Mouse (Mus musculus) hindbrain, embryonic 10.5 days (tissue): ENCODE results near the gene Bmp2k. TPM values are rescaled to one million over a fixed set of nuclear protein-coding genes. Genes with fewer than 3 reads are reported as not detected.
A peak's percentile ranks its signal among the peaks of the same experiment; 100 is the strongest.

Experiments used
- DNase-seq: peaks from one replicate; pipeline ENCODE4 v3.0.0-alpha.2; 2017; ENCODE audit warnings: low spot score
- H3K27ac ChIP-seq: fragments of 300-500 bp; sonication (generic); 2 replicates; pipeline ENCODE4 v1.5.1; 2016; ENCODE audit warnings: mild to moderate bottlenecking, moderate library complexity
- H3K27me3 ChIP-seq: fragments of 300-500 bp; sonication (generic); 2 replicates; pipeline ENCODE4 v1.6.1; 2016; ENCODE audit warnings: mild to moderate bottlenecking; ENCODE audit not compliant: poor library complexity, insufficient read depth, severe bottlenecking
- H3K36me3 ChIP-seq: fragments of 300-500 bp; sonication (generic); 2 replicates; pipeline ENCODE4 v1.6.1; 2016; ENCODE audit warnings: mild to moderate bottlenecking, moderate library complexity
- H3K4me1 ChIP-seq: fragments of 300-500 bp; sonication (generic); replicated peaks from 2 replicates; pipeline ENCODE4 v1.6.1; 2016; ENCODE audit warnings: mild to moderate bottlenecking
- H3K4me3 ChIP-seq: fragments of 300-500 bp; sonication (generic); 2 replicates; pipeline ENCODE4 v1.5.1; 2016; ENCODE audit warnings: mild to moderate bottlenecking, moderate library complexity
- H3K9me3 ChIP-seq: fragments of 300-500 bp; sonication (generic); 2 replicates; pipeline ENCODE4 v1.6.1; 2016; ENCODE audit warnings: mild to moderate bottlenecking, moderate library complexity
- WGBS: fragments of 180-500 bp; shearing (Covaris S2); methylation state at CpG from one replicate; pipeline ENCODE4 v1.1.7; 2016; 5-methylcytosine and 5-hydroxymethylcytosine counted together
- polyA plus RNA-seq: library from polyadenylated mRNA; unstranded; fragments of >200 nt; fragmentation: Nextera tagmentation; extraction: Ambion mirVana; gene quantifications from 2 replicates; pipeline ENCODE4 v1.2.1, GENCODE M21; 2016

The Bmp2k gene
- polyA plus RNA-seq, 1 experiment from 2014 or later = 10.2 TPM

DNA sequence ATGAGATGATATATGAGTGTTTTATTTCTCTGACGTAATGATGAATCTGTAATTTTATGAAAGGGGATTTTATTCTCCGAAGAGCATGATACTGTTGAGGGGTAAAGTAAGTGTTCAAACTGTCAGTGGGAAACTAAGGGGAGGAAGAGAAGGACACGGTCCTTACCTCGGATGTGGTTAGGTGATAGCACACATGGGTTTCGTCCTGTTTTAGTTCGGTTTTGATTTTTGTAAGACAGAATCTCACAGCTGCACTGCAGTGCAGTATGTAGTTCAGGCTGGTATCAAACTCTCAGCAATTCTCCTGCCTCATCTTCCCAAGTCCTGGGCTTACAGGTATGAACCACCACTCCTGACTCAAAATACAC lies 34.6 kb upstream of the Bmp2k start:
- peaks cover 19% of the 10 kb centered on the region for H3K4me1 ChIP-seq
- no peak overlapping the region for H3K27ac ChIP-seq
- H3K4me3 ChIP-seq = no peak overlapping the region
- no peaks in the 10 kb centered on the region for H3K36me3 ChIP-seq
- 92% methylated on average over 6 of the region's 6 CpGs for WGBS
- H3K9me3 ChIP-seq = no peaks in the 10 kb centered on the region
- no peak for DNase-seq
- no peaks in the 10 kb centered on the region for H3K27me3 ChIP-seq

DNA sequence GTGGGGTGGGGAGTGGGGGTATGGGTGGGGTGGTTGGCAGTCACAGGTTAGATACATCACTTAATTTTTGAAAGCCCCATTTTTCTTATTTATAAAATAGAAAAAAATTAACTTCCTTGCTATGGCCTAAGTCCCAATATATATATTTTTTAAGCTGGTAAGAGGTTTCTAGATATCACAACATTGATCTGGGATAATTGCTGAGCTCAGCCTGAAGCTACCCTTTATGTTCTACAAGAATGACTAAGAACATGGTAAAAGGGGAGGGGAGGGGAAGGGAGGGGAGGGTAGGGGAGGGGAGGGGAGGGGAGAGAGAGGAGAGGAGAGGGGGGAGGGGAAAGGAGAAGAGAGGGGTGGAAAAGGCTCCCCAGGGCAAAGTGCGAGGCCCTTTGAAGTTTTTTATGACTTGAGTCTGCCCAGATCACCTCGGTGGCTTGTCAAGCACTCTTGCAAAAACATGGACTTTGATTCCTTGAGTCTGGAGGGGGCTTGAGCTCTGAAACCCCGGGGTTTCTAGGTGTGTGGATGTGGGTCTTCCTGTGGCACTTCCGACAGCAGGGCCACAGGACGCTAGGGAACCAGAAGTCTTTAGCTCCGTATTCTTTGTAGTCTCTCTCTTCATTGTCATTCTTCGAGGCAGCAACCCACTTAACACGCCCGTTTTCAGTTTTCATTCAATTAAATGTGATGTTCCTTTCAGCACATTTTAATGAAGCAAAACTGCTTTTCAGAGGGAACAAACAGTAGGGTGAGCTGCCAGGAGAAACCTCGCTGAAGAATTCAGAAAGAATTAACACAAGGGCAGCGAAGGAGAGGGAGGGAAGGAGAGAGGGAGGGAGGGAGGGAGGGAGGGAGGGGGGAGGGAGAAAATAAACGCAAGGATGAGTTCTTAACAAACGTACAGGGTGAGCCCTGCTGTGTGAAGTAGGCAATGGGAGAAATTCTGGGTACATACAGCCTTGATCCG lies 33.1 kb upstream of the Bmp2k start:
- Histone ChIP-seq H3K27ac (peak overlapping the region; percentile 79), H3K4me3 (peak overlapping the region; percentile 24), H3K4me1 (peaks cover 33% of the 10 kb centered on the region), H3K9me3 (no peaks in the 10 kb centered on the region), H3K36me3 (no peaks in the 10 kb centered on the region), H3K27me3 (no peaks in the 10 kb centered on the region)
- 6% methylated on average over 14 of the region's 14 CpGs for WGBS
- peak; percentile 31 for DNase-seq

DNA sequence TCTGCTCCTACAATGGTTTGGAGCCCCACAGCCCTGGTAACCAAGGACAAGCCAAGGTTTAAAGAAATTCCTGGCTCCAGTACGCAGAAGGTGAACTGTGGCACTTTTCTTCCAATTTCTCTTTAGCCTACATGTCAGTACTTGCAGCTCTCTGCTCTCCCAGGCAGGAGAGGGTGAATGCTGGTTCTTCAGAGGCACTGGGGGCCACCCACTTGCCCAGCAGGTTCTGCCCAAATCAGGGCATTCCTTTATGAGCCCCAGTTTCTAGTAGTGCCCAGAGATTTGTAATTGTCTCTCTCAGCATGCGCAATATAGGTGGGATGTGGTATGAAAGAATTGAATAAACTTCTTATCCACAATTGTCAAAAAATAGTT lies 32.5 kb upstream of the Bmp2k start:
- H3K27me3 ChIP-seq = no peaks in the 10 kb centered on the region
- no peaks in the 10 kb centered on the region for H3K9me3 ChIP-seq
- H3K4me1 ChIP-seq = peaks cover 40% of the 10 kb centered on the region
- H3K27ac ChIP-seq = peak overlapping the region; percentile 79
- H3K36me3 ChIP-seq = no peaks in the 10 kb centered on the region
- 56% methylated on average over 2 of the region's 2 CpGs for WGBS
- no peak for DNase-seq
- 0 out of 2 replicates have a peak overlapping the region, but pooled peaks have one; percentile 24 for H3K4me3 ChIP-seq

DNA sequence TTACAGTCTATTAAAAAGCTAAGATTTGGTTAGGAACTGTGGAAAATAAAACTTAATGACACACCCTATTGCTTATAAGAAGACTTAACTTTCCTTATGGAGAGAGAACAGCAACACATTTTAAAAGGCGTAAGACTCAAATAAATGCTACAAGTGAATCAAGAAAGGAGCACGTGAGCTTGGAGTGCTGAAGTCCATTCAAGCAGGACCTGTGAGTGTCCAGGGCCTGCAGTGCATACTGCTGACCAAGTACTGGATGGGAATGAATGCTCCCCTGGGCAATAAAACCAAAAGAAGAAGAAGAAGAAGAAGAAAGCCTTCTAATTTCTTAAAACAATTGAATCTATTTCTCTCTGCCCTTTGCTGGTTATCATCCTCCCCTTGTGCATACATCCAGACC lies 32.0 kb upstream of the Bmp2k start:
- WGBS = 74% methylated on average over 2 of the region's 2 CpGs
- Histone ChIP-seq H3K9me3 (no peaks in the 10 kb centered on the region), H3K36me3 (no peaks in the 10 kb centered on the region), H3K27me3 (no peaks in the 10 kb centered on the region), H3K4me3 (no peak overlapping the region), H3K4me1 (peaks cover 45% of the 10 kb centered on the region), H3K27ac (no peak overlapping the region)
- no peak for DNase-seq

DNA sequence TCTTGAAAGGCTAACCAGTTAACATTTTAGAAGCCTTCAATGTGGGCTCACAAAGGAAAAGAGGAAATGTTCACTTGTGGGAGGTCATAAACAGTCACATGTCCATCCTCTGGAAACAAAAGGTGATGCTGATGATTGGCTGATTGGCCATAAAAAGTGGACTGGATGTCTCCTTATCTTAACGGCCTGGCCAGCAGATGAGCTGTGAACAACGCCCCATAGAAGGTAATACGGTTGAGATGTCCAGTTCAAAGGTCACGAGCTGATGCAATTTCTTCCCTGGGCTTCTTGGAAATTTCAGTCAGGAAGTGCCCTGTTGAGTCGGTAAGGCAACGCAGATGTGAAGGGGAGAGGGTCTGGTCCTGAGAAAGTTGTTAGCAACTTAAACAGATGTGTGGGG lies 28.9 kb upstream of the Bmp2k start:
- H3K9me3 ChIP-seq = no peaks in the 10 kb centered on the region
- DNase-seq = peak; percentile 51
- H3K27ac ChIP-seq = peak overlapping the region; percentile 78
- peaks cover 46% of the 10 kb centered on the region for H3K4me1 ChIP-seq
- H3K4me3 ChIP-seq = no peak overlapping the region
- no peaks in the 10 kb centered on the region for H3K36me3 ChIP-seq
- H3K27me3 ChIP-seq = no peaks in the 10 kb centered on the region
- 11% methylated on average over 6 of the region's 6 CpGs for WGBS

DNA sequence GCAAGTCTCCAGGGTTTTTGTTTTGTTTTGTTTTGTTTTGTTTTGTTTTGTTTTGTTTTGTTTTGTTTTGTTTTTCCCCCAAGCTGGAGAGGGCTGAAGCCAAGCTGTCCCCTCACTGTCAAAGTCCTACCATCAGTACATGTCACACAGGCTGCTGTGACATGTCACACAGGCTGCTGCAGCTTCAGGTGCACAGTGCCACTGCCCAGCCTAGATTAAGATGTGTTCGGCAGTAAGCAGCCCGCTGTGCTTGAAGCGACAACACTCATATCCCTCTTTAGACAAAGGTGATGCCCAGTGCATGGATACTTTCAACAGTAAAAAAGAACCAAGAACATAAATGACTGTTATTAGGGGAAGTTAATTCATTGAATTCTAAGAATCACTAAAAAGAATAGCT lies 28.5 kb upstream of the Bmp2k start:
- Histone ChIP-seq H3K4me3 (no peak overlapping the region), H3K4me1 (peaks cover 42% of the 10 kb centered on the region), H3K36me3 (no peaks in the 10 kb centered on the region), H3K27me3 (no peaks in the 10 kb centered on the region), H3K9me3 (no peaks in the 10 kb centered on the region), H3K27ac (peak overlapping the region; percentile 78)
- 49% methylated on average over 3 of the region's 3 CpGs for WGBS
- peak; percentile 17 for DNase-seq

DNA sequence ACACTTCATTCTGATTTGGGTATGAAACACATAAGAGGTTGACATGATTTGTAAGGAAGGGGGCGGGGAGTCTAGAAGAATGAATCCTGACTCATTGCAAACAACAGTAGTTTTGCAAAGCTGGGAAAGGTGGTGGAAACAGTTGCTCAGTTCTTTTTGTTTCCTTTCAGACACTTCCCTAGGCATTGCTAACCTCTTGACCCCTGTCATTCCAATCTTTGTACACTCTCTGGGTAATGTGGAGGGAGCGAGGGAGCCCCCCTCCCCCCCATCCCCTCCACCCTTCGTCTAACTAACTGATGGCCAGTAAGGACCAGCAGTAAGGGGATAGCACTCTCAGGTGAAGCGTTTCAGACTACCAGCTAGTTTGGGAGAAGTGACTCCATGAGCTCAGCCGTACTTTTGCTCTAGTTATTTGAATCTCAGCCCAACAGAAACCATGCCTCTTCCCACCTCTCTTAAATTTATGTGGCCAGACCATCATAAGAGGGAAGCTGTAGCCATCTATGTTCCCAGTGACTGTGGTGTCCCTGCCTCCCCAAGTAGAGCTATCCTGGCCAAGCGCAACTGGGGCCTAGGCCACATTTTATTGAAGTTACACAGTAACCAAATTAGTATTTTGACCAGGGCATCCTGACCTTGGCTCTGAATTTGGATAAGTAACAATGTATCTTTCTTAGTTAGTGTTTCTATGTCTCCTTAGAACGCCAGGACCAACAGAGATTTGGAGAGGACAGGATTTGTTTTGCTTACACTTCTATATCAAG lies 27.6 kb upstream of the Bmp2k start:
- H3K36me3 ChIP-seq = no peaks in the 10 kb centered on the region
- no peak overlapping the region for H3K4me3 ChIP-seq
- H3K27me3 ChIP-seq = no peaks in the 10 kb centered on the region
- peak overlapping the region; percentile 78 for H3K27ac ChIP-seq
- DNase-seq = peak; percentile 49
- peaks cover 34% of the 10 kb centered on the region for H3K4me1 ChIP-seq
- WGBS = 37% methylated on average over 7 of the region's 7 CpGs
- H3K9me3 ChIP-seq = no peaks in the 10 kb centered on the region

DNA sequence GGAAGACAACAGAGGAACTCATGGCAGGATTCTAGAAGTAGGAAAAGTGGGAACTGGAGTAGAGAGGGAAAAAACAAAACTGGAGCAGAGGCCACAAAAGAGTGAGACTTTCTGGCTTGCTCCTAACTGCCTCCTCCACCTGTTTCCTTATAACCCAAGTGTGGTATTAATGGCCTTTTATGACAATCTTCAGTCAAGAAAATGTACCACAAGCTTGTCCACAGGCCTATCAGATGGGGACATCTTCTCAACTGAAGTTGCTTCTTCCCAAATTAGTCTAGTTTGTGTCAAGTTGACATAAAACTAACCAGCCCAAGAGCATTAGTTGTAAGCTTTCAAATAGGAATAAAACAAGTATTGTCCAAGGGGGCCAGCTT lies 27.0 kb upstream of the Bmp2k start:
- H3K4me1 ChIP-seq = peaks cover 31% of the 10 kb centered on the region
- H3K9me3 ChIP-seq = no peaks in the 10 kb centered on the region
- no peak for DNase-seq
- no peak overlapping the region for H3K4me3 ChIP-seq
- no peaks in the 10 kb centered on the region for H3K36me3 ChIP-seq
- H3K27ac ChIP-seq = peak overlapping the region; percentile 31; the same call in 1 of the 2 replicates
- no peaks in the 10 kb centered on the region for H3K27me3 ChIP-seq

DNA sequence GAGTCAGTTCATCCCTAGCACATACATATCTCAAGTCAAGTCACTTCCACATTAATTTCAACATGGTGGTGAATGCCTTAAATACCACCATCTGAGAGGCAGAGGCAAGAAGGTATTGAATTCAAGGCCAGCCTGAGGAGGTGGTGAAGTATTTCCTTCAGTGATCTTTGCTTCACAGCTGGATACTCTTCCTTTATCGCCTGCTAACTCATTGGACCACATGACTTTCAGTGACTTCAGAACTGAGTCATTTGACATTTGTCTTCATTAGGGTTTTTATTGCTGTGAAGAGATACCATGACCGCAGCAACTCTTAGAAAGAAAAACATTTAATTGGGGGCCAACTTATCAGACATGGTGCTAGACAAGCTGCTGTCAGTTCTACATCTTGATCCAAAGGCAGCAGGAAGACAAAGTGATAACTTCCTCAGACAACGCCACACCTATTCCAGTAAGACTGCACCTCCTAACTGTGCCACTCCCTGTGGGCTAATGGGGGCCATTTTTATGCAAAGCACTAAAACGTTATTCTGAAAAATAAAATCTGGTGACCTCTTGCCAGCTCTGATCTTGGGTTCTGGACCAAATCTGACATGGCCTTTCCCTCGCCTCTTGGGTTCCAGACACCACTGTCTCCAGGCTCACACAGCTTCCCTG lies 24.9 kb upstream of the Bmp2k start:
- Histone ChIP-seq H3K36me3 (no peaks in the 10 kb centered on the region), H3K27ac (no peak overlapping the region), H3K4me3 (no peak overlapping the region), H3K9me3 (no peaks in the 10 kb centered on the region), H3K4me1 (peaks cover 31% of the 10 kb centered on the region), H3K27me3 (no peaks in the 10 kb centered on the region)
- 89% methylated on average over 5 of the region's 5 CpGs for WGBS
- DNase-seq = no peak

DNA sequence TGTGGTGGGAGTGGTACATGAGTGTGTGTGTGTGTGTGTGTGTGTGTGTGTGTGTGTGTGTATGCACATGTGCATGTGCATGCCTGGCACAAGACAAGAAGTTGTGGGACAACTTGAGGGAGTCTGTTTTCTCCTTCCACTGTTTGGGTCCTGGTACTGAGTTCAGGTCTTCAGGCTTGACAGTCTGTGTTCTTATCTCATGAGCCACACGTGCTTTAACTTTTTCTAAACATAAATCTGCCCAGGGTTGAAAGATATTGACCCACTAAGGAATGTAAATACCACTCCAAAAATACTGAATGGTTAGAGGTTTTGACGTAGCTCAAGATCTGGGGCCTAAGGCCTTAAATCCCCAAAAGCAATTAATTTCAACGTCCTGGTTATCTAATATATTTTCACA lies 23.8 kb upstream of the Bmp2k start:
- 86% methylated on average over 3 of the region's 3 CpGs for WGBS
- H3K27ac ChIP-seq = no peak overlapping the region
- no peak for DNase-seq
- peaks cover 22% of the 10 kb centered on the region for H3K4me1 ChIP-seq
- no peaks in the 10 kb centered on the region for H3K9me3 ChIP-seq
- no peaks in the 10 kb centered on the region for H3K27me3 ChIP-seq
- no peak overlapping the region for H3K4me3 ChIP-seq
- no peaks in the 10 kb centered on the region for H3K36me3 ChIP-seq

DNA sequence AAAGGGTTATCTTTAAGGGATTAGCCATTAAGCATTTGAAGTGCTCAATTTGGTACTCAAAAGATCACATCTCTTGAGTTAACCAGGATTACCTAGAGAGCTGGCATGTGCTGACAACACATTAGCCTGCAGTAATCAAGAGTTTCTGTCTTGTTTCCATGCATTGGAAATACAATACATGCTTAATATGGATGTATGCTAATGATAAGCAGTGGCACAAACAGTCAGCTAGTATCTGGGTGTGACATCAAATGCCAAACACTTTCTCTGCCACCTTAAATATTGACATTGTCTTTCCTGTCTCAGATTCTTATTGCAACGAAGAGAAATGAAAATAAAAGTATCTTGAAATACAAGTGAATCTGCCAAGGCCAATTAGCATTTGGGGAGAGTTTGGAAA lies 22.8 kb upstream of the Bmp2k start:
- Histone ChIP-seq H3K4me3 (no peak overlapping the region), H3K36me3 (no peaks in the 10 kb centered on the region), H3K9me3 (no peaks in the 10 kb centered on the region), H3K4me1 (peaks cover 17% of the 10 kb centered on the region), H3K27me3 (no peaks in the 10 kb centered on the region), H3K27ac (no peak overlapping the region)
- 62% methylated on average over 1 of the region's 1 CpGs for WGBS
- DNase-seq = no peak

DNA sequence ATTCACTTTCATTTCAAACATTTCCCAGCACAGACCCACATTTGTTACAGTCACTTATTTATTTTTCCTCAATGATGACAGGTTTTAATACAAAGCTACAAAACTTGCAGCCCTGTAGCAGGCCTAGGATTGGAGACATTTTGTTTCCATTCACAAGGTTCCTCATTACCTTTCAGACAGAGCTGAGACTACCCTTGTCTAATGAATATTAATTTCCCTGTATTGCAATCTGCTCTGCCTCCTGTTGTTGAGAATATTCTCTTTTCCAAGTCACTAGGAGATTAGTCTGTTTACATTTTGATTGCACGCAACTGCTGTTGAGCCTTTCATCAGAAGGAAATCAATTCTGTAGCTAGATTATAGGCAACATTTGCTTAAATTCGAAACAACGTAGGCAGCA lies 22.4 kb upstream of the Bmp2k start:
- WGBS = 91% methylated on average over 3 of the region's 3 CpGs
- no peaks in the 10 kb centered on the region for H3K36me3 ChIP-seq
- H3K27ac ChIP-seq = no peak overlapping the region
- H3K4me1 ChIP-seq = peaks cover 17% of the 10 kb centered on the region
- no peak for DNase-seq
- H3K9me3 ChIP-seq = no peaks in the 10 kb centered on the region
- no peaks in the 10 kb centered on the region for H3K27me3 ChIP-seq
- H3K4me3 ChIP-seq = no peak overlapping the region

DNA sequence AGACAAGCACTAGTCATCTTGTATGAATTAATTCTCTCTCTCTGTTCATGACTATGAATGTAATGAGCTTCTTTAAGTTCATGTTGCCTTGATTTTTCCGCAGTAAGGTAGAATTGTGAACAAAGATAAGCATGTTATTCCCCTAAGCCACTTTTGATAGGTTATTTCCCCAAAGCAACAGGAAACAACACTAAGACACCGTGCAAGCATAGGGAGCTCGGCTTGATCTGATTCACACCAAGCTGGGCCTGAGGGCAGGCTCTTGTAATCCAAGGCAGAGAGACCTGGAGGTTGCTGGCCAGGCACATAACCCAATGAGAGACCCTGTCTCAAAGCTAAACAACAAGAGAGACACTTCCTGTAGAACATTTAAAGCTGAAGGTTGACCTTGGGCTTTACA lies 21.3 kb upstream of the Bmp2k start:
- WGBS = 87% methylated on average over 3 of the region's 3 CpGs
- H3K27me3 ChIP-seq = no peaks in the 10 kb centered on the region
- DNase-seq = no peak

More for the DNA sequence above, 21.3 kb upstream of the Bmp2k start:
- H3K27ac ChIP-seq = no peak overlapping the region
- H3K4me3 ChIP-seq = no peak overlapping the region
- no peaks in the 10 kb centered on the region for H3K36me3 ChIP-seq
- no peaks in the 10 kb centered on the region for H3K9me3 ChIP-seq
- H3K4me1 ChIP-seq = peaks cover 18% of the 10 kb centered on the region
